Mouse (Mus musculus) midbrain, embryonic 13.5 days (tissue): Measurements from ENCODE around the gene Macf1. TPM values are rescaled to one million over a fixed set of nuclear protein-coding genes. Genes with fewer than 3 reads are reported as not detected.

Experiments used
- ATAC-seq: fragments of 200-750 bp; cut with Nextera tagmentation; 2 replicates; pipeline ENCODE4 v1.8.0; 2017; ENCODE audit warnings: mild to moderate bottlenecking, moderate TSS enrichment, moderate library complexity
- H3K27ac ChIP-seq: fragments of 300-500 bp; sonication (generic); 2 replicates; pipeline ENCODE4 v1.5.1; 2015; ENCODE audit warnings: inconsistent platforms, mild to moderate bottlenecking, moderate library complexity
- H3K27me3 ChIP-seq: fragments of 300-500 bp; sonication (generic); 2 replicates; pipeline ENCODE4 v1.6.1; 2015; ENCODE audit warnings: mild to moderate bottlenecking, inconsistent platforms
- H3K36me3 ChIP-seq: fragments of 300-500 bp; sonication (generic); 2 replicates; pipeline ENCODE4 v1.6.1; 2015; ENCODE audit warnings: mild to moderate bottlenecking, inconsistent platforms
- H3K4me1 ChIP-seq: fragments of 300-500 bp; sonication (generic); replicated peaks from 2 replicates; pipeline ENCODE4 v1.6.1; 2015; ENCODE audit warnings: inconsistent platforms
- H3K4me2 ChIP-seq: fragments of 300-500 bp; sonication (generic); replicated peaks from 2 replicates; pipeline ENCODE4 v1.6.1; 2015; ENCODE audit warnings: moderate library complexity, mild to moderate bottlenecking, inconsistent platforms
- H3K4me3 ChIP-seq: fragments of 300-500 bp; sonication (generic); replicated peaks from 2 replicates; pipeline ENCODE4 v1.5.1; 2015; ENCODE audit warnings: mild to moderate bottlenecking, inconsistent platforms
- H3K9ac ChIP-seq: fragments of 300-500 bp; sonication (generic); replicated peaks from 2 replicates; pipeline ENCODE4 v1.6.1; 2015; ENCODE audit warnings: mild to moderate bottlenecking, inconsistent platforms
- H3K9me3 ChIP-seq: fragments of 300-500 bp; sonication (generic); 2 replicates; pipeline ENCODE4 v1.6.1; 2016; ENCODE audit warnings: mild to moderate bottlenecking, inconsistent platforms
- WGBS: fragments of 180-500 bp; shearing (Covaris S2); methylation state at CpG from one replicate; pipeline ENCODE4 v1.1.7; 2015; 5-methylcytosine and 5-hydroxymethylcytosine counted together
- polyA plus RNA-seq: library from polyadenylated mRNA; unstranded; fragments of >200 nt; fragmentation: Nextera tagmentation; extraction: Ambion mirVana; gene quantifications from 2 replicates; pipeline ENCODE4 v1.2.1, GENCODE M21; 2015

The Macf1 gene
- polyA plus RNA-seq, 1 experiment from 2014 or later = 75.4 TPM

- H3K9me3 ChIP-seq = no peaks in the 10 kb centered on the region
- no peak overlapping the region for H3K27ac ChIP-seq
- no peak overlapping the region for H3K4me2 ChIP-seq
- H3K36me3 ChIP-seq = no peaks in the 10 kb centered on the region
- no peak overlapping the region for H3K4me3 ChIP-seq
- H3K4me1 ChIP-seq = peaks cover 17% of the 10 kb centered on the region
- no peak for ATAC-seq
- H3K9ac ChIP-seq = no peak overlapping the region
- no peaks in the 10 kb centered on the region for H3K27me3 ChIP-seq
- 92% methylated on average over 4 of the region's 4 CpGs for WGBS
These were observed 123.3 kb downstream of the Macf1 start for GRCm38 (mm10) chr4:123560896-123561295.

- Histone ChIP-seq H3K9me3 (no peaks in the 10 kb centered on the region), H3K4me1 (peaks cover 4% of the 10 kb centered on the region; the same call in 1 of the 2 replicates), H3K9ac (no peak overlapping the region), H3K4me2 (no peak overlapping the region), H3K36me3 (no peaks in the 10 kb centered on the region), H3K27me3 (no peaks in the 10 kb centered on the region), H3K27ac (no peak overlapping the region), H3K4me3 (no peak overlapping the region)
- no peak for ATAC-seq
- WGBS = 95% methylated on average over 2 of the region's 2 CpGs
These were observed 125.7 kb downstream of the Macf1 start for GRCm38 (mm10) chr4:123558496-123558895.

- Histone ChIP-seq H3K36me3 (no peaks in the 10 kb centered on the region), H3K4me2 (no peak overlapping the region), H3K9ac (no peak overlapping the region), H3K27ac (no peak overlapping the region), H3K27me3 (no peaks in the 10 kb centered on the region), H3K9me3 (no peaks in the 10 kb centered on the region), H3K4me1 (peaks cover 15% of the 10 kb centered on the region), H3K4me3 (no peak overlapping the region)
- no peak for ATAC-seq
These were observed 128.9 kb downstream of the Macf1 start for GRCm38 (mm10) chr4:123555251-123555650.

GRCm38 (mm10) chr4:123552689-123553088, 131.5 kb downstream of the Macf1 start:
- Histone ChIP-seq H3K27ac (no peak overlapping the region), H3K27me3 (no peaks in the 10 kb centered on the region), H3K36me3 (0 out of 2 replicates have a peak, but pooled peaks cover 3% of the 10 kb centered on the region), H3K9ac (no peak overlapping the region), H3K4me1 (peaks cover 15% of the 10 kb centered on the region), H3K4me3 (no peak overlapping the region), H3K9me3 (no peaks in the 10 kb centered on the region), H3K4me2 (no peak overlapping the region)
- 42% methylated on average over 3 of the region's 3 CpGs for WGBS
- no peak for ATAC-seq

- Histone ChIP-seq H3K27me3 (no peaks in the 10 kb centered on the region), H3K27ac (no peak overlapping the region), H3K4me1 (peaks cover 9% of the 10 kb centered on the region), H3K4me3 (no peak overlapping the region), H3K9ac (no peak overlapping the region), H3K4me2 (no peak overlapping the region), H3K9me3 (no peaks in the 10 kb centered on the region), H3K36me3 (peaks cover 7% of the 10 kb centered on the region)
- 98% methylated on average over 3 of the region's 3 CpGs for whole genome bisulfite sequencing
- no peak for ATAC-seq
These were observed 135.8 kb downstream of the Macf1 start for GRCm38 (mm10) chr4:123548317-123548716.

- Histone ChIP-seq H3K9ac (no peak overlapping the region), H3K4me1 (no peaks in the 10 kb centered on the region), H3K4me2 (no peak overlapping the region), H3K9me3 (no peaks in the 10 kb centered on the region), H3K27me3 (no peaks in the 10 kb centered on the region), H3K4me3 (no peak overlapping the region), H3K27ac (no peak overlapping the region), H3K36me3 (peaks cover 17% of the 10 kb centered on the region)
- no peak for ATAC-seq
These were observed 140.5 kb downstream of the Macf1 start for GRCm38 (mm10) chr4:123543691-123544090.

GRCm38 (mm10) chr4:123535271-123535670, 148.9 kb downstream of the Macf1 start:
- H3K4me2 ChIP-seq = no peak overlapping the region
- peak; percentile 73; the same call in 1 of the 2 replicates for ATAC-seq
- H3K36me3 ChIP-seq = peaks cover 12% of the 10 kb centered on the region
- H3K27ac ChIP-seq = no peak overlapping the region
- H3K9me3 ChIP-seq = no peaks in the 10 kb centered on the region
- no peak overlapping the region for H3K4me3 ChIP-seq
- 47% methylated on average over 1 of the region's 1 CpGs for WGBS
- 0 out of 2 replicates have a peak, but pooled peaks cover 2% of the 10 kb centered on the region for H3K4me1 ChIP-seq
- no peaks in the 10 kb centered on the region for H3K27me3 ChIP-seq
- no peak overlapping the region for H3K9ac ChIP-seq

- no peak overlapping the region for H3K4me2 ChIP-seq
- H3K4me3 ChIP-seq = no peak overlapping the region
- H3K36me3 ChIP-seq = no peaks in the 10 kb centered on the region
- ATAC-seq = no peak
- no peak overlapping the region for H3K9ac ChIP-seq
- H3K27ac ChIP-seq = no peak overlapping the region
- WGBS = 49% methylated on average over 3 of the region's 3 CpGs
- peaks cover 24% of the 10 kb centered on the region for H3K4me1 ChIP-seq
- no peaks in the 10 kb centered on the region for H3K27me3 ChIP-seq
- no peaks in the 10 kb centered on the region for H3K9me3 ChIP-seq
These were observed 152.2 kb downstream of the Macf1 start for GRCm38 (mm10) chr4:123532001-123532400.

GRCm38 (mm10) chr4:123530976-123531375, 153.2 kb downstream of the Macf1 start:
- no peaks in the 10 kb centered on the region for H3K9me3 ChIP-seq
- H3K4me3 ChIP-seq = no peak overlapping the region
- no peak overlapping the region for H3K9ac ChIP-seq
- WGBS = 89% methylated on average over 6 of the region's 6 CpGs
- no peaks in the 10 kb centered on the region for H3K36me3 ChIP-seq
- H3K4me2 ChIP-seq = no peak overlapping the region
- H3K27ac ChIP-seq = no peak overlapping the region
- H3K4me1 ChIP-seq = peaks cover 35% of the 10 kb centered on the region
- no peaks in the 10 kb centered on the region for H3K27me3 ChIP-seq
- ATAC-seq = no peak

GRCm38 (mm10) chr4:123529230-123529629, 154.9 kb downstream of the Macf1 start:
- no peaks in the 10 kb centered on the region for H3K27me3 ChIP-seq

GRCm38 (mm10) chr4:123527607-123528010, 156.6 kb downstream of the Macf1 start:
- Histone ChIP-seq H3K36me3 (no peaks in the 10 kb centered on the region), H3K4me3 (peak overlapping the region; percentile 29), H3K9ac (peak overlapping the region; percentile 63), H3K4me2 (peak overlapping the region; percentile 48), H3K4me1 (peaks cover 63% of the 10 kb centered on the region), H3K27me3 (no peaks in the 10 kb centered on the region), H3K9me3 (no peaks in the 10 kb centered on the region), H3K27ac (peak overlapping the region; percentile 87)
- WGBS = 7% methylated on average over 8 of the region's 8 CpGs
- ATAC-seq = peak; percentile 64

More at GRCm38 (mm10) chr4:123529230-123529629, 154.9 kb downstream of the Macf1 start:
- H3K36me3 ChIP-seq = no peaks in the 10 kb centered on the region
- WGBS = 44% methylated on average over 6 of the region's 6 CpGs
- H3K4me3 ChIP-seq = no peak overlapping the region
- ATAC-seq = no peak
- H3K27ac ChIP-seq = 0 out of 2 replicates have a peak overlapping the region, but pooled peaks have one; percentile 4
- H3K4me2 ChIP-seq = no peak overlapping the region
- no peak overlapping the region for H3K9ac ChIP-seq
- peaks cover 51% of the 10 kb centered on the region for H3K4me1 ChIP-seq
- H3K9me3 ChIP-seq = no peaks in the 10 kb centered on the region

- Histone ChIP-seq H3K4me1 (peaks cover 63% of the 10 kb centered on the region), H3K27me3 (no peaks in the 10 kb centered on the region), H3K9me3 (no peaks in the 10 kb centered on the region), H3K27ac (peak overlapping the region; percentile 87), H3K9ac (peak overlapping the region; percentile 63), H3K4me2 (peak overlapping the region; percentile 48), H3K36me3 (no peaks in the 10 kb centered on the region), H3K4me3 (peak overlapping the region; percentile 29)
- 28% methylated on average over 10 of the region's 10 CpGs for WGBS
- ATAC-seq = peak; percentile 59
These were observed 157.3 kb downstream of the Macf1 start for GRCm38 (mm10) chr4:123526779-123527280.

- H3K27me3 ChIP-seq = no peaks in the 10 kb centered on the region
- 90% methylated on average over 5 of the region's 5 CpGs for whole genome bisulfite sequencing
- H3K4me3 ChIP-seq = no peak overlapping the region
These were observed 159.4 kb downstream of the Macf1 start for GRCm38 (mm10) chr4:123524746-123525145.

More at GRCm38 (mm10) chr4:123524746-123525145, 159.4 kb downstream of the Macf1 start:
- no peak overlapping the region for H3K27ac ChIP-seq
- H3K36me3 ChIP-seq = no peaks in the 10 kb centered on the region
- H3K4me2 ChIP-seq = no peak overlapping the region
- peaks cover 63% of the 10 kb centered on the region for H3K4me1 ChIP-seq
- ATAC-seq = no peak
- no peaks in the 10 kb centered on the region for H3K9me3 ChIP-seq
- H3K9ac ChIP-seq = no peak overlapping the region
